Mouse (Mus musculus) G1E-ER4 (cell line): Measurements from ENCODE around the gene Gin1. TPM values are rescaled to one million over a fixed set of nuclear protein-coding genes. Genes with fewer than 3 reads are reported as not detected.

Source experiments
- GATA1 ChIP-seq: IDR thresholded peaks from one replicate; pipeline ENCODE4 v1.8.0; 2012; ENCODE audit warnings: low read length, inconsistent platforms
- polyA plus RNA-seq: library from polyadenylated mRNA; stranded (reverse); fragments of >175 nt; gene quantifications from 2 replicates; pipeline ENCODE4 v1.2.3, GENCODE M21; 2012

Gin1 gene
- 2.1 TPM in 2 replicates for polyA plus RNA-seq

DNA sequence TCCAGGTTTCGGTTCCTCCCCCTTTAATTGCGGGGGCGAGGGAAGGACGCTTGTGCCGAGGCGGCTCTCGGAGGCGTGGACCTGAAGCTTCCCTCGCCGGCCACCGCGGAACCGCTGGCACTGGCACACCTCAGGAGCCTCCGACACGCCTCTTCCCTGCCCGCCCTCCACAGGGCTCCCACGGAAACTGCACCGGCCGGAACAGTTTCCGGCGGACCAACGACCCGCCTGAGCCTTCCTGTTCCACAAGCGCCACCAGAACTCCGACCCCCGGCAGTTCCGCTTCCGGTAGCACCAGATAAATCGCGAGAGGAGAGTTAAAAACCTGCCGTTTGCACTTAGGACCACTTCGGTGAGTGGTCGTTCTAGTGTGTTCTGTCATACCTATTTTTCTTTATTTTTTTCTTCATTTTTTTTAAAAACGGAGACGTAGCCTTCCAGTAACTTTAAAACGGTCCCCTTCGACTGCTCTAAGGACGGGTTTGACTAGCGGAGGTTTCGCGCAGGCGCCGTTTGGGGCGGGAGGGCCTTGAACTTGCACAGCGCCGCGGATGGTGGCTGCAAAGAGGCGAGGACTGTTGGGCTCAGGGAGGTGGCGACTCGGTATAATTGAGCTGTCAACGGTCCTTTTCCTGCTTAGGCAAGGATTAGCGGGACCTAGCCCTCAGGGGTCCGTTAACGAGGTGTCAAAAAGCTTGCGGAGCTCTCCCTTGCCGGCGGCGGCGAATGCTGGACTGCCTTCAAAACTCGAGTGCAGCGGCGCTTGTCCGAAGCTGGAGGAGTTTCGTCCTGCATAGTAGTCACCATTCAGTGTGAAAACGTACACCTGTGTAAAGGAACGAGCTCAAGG is at the start of gene Gin1, which contains the start of gene Ppip5k2:
Gene Gin1, plus strand, starts transcription at position 269 of the 850 bp plus-strand sequence.
Gene Ppip5k2, minus strand, starts transcription at position 508 of the 850 bp plus-strand sequence.
- TF ChIP-seq GATA1, result no peak

DNA sequence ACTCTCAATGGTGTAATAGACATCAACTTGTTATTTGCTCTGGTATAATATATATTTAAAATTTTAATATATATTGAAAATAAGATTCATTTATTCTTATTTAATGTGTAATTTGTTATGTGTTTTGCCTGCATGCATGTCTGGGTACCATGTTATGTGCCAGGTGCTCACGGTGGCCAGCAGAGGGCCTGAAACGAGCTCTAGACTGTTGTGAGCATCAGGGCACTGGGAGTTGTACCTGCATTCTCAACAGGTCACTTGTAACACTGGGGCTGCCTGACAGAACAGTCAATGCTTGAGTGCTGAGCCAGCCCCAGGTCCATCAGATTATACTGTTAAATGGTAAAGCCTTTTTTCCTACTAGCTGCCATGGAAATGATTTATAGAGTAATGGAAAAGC is 43.2 kb upstream of the Gin1 start:
- TF ChIP-seq GATA1, result no peak

DNA sequence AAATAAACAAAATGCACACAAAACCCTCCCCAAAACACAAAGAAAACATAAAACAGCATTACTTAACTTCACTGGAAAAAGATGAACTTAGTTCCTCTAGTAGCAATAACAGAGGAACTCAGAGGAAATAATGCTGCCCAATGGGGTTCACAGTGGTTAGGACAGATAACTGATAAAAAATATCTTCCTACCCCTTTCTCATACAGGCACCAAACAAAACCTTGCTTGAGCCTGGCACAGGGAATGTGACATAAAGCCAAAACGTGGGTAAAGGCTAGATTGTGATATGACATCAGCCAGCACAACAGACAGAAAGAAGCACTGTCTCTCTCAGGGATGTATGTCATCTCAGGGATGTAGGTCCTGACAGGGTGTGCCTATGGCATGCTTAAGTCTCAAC is 40.6 kb upstream of the Gin1 start:
- no peak for TF ChIP-seq GATA1

DNA sequence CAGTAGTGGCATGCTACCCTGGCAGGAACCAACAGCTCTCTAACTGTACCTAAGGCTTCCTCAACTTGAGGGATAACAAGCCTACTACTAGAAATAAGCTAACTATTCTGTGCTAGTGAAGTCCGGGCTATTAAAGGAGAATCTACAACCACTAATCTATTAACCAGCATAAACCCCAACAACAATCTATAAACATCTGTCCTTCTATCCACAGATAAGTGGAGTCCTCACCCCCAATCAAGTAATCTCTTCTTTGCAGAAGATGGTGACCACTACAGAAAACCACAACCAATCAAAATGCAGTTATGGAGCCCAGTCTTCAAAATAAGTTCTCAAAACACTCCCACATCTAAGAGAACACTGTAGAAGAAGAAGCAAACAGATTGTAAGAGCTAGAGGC is 26.9 kb upstream of the Gin1 start:
- peak; percentile 94 for TF ChIP-seq GATA1

DNA sequence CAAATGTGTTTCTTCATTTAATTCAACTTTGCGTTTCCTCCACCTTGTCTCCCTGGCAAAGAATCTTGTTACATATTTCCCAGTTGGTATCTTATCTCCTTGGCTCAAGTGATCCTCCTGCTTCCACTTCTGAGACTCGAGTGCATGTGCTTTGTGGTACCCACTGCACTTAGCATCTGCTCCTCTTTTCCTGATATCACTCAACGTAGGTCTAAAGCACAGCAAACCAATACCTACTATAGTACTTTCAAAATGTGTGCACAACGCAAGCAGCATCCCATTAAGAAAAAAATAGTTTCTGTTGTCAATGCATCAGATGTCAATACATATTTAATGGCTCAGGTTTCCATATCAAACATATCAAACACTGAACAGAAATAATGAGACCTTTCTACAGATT is 24.3 kb upstream of the Gin1 start:
- TF ChIP-seq GATA1, result no peak

DNA sequence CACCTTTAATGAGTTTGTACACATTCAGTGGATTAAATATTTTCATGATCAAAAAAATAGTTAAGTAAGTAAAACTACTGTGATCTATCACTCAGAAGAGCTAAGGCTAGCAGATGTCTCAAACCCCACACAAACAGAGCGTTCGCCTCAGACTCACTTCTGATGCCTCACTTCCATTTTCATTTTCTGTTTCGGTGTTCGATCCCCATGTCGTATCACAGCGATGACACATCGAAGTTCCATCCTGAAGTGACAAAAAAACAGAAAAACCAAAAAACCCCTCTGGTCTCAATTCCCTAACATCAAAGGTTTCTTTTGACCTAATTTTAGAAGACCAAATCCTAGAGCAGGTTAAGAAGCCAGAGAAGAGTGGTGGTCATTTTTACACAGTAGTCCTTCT is 23.7 kb upstream of the Gin1 start:
- TF ChIP-seq GATA1, result no peak

DNA sequence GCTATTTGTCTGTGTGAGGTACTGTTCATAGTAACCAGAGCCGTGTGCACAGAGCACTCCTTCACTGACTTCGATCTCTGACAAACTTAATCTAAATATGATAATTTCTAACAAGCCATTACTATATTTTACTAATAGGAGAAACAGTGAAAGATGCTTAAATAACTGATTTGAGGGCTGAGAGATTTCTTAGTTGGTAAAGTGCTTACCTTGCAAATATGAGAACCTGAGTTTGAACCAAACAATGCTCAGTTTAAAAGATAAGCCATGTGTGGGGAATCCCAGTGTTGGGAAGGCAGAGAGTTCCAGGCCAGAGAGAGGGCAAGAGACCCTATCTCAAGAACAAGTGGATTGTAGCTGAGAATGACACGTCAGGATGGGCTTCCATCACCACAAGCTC is 21.8 kb upstream of the Gin1 start:
- TF ChIP-seq GATA1, result no peak

DNA sequence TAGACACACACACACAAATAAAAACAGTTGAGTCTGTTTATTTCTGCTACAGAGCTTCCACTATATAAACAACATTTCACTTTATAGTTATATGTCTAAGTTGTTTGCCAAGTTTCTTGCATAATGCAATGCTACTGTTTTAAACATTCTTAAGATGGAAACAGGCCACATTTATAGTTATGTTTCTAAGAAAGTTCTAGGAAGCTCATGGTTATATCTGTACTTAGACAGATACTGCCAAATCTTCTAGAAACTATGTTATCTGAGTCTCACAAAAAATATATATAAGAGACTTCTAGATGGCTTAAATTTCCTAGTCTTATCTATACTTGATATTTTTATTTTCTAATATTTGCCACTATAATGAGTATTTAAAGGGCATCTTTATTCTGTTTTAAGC is 16.8 kb upstream of the Gin1 start:
- no peak for TF ChIP-seq GATA1

DNA sequence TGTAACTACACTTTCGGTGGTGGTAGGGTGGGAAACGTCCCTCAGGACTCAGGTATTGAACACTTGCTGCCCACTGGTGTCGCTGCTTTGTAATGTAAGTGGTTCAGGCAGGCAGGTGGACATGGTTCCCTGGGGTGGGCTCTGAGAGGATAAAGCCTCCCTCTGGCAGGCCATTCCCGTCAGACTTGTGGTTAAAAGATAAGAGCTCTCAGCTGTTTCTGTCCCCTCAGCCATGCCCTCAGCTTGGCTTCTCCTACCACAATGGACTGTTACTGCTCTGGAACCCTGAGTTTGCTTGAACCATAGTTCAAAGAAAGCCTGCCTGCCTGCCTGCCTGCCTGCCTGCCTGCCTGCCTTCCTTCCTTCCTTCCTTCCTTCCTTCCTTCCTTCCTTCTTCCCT is 15.6 kb upstream of the Gin1 start:
- no peak for TF ChIP-seq GATA1

DNA sequence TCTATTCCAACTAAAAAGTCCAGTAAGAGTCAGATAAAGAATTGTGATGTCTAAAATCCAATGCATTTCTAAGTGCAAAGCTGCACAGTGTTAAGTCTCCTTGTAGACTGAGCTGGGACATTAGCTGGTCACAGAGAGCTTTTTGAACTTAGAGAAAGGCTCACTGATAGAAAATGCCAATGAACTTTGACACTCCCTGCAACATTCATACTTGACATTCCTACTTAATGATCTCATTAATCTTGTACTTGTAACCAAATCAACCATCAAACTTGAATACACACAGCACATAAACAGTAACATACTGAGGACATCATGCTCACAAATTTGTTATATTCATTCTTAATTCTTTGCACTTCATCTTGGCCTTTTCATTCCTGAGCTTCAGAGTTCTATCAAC is 10.1 kb upstream of the Gin1 start:
- TF ChIP-seq GATA1, result no peak

DNA sequence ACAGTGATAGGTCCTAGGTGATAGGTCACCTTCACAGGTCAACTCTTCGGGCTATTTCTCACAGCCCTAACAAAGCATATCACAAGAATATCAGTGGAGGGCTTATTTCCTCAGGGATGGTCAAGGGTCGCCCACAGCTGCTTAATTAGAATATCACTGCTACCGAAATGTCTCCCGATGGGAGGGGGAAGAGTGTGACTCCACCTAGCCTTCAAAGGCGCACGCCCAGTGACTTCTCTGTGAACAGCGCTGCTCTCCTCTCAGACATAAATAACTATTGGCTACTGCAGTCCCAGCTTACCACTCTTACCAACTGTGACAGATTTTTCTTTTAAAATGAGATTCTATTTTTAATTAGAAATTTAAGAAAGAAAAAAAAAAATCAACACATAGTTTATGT is 9.4 kb upstream of the Gin1 start:
- no peak for TF ChIP-seq GATA1

DNA sequence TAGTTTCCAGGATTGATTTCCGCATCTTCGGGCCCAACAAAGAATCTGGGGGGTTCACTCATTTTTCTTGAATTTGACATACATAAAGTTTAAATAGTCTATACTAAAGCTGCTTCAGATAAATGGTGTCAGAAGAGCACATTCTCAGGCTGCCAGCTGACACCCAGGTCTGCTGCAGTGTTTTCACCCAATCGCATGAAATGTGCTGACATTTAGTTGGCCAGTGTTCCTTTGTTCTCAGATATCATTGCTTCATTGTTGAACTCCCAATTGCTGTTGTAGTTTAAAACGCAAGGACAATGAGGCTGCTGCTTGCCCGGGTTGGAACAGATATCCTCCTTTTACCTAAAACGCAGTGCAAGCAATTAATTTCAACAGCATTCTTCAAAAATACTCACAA is 8.5 kb upstream of the Gin1 start:
- no peak for TF ChIP-seq GATA1

DNA sequence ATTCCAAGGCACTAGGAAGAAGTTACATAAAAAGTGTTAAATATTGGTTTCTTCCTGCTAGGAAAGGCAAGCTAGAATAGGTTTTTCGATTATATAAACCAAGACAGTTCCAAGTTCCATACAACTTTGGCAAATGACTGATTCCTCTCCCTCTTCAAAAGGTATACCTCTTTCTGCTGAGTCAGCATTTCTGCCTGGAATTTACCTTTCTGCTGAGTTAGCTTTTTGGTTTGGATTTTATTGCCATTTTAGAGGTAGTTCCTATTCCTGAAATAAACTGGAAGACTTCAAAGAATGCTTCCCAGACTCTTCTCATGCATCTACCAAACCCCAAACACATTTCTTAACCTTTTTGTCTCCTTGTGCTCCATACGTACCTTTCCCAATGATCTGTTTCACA is 1.9 kb upstream of the Gin1 start:
- TF ChIP-seq GATA1, result no peak

DNA sequence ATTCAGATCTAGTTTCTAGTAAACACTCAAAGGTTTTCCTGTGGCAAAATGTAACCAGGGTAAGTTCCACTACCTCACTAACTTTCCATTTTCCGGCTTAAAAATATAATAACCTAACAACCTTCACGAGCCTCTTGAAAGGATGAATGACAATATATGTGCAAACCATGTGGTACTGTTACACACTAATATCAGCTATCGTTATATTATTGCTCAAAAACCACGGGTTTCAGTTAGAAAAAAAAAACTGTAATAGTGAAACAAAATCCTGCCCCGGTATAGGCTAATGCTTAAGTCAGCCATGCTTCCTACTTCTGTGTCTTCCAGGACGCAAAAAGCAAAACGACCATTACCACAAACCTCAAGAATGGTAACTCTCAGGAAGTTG is 1.1 kb upstream of the Gin1 start:
- TF ChIP-seq GATA1, result no peak

DNA sequence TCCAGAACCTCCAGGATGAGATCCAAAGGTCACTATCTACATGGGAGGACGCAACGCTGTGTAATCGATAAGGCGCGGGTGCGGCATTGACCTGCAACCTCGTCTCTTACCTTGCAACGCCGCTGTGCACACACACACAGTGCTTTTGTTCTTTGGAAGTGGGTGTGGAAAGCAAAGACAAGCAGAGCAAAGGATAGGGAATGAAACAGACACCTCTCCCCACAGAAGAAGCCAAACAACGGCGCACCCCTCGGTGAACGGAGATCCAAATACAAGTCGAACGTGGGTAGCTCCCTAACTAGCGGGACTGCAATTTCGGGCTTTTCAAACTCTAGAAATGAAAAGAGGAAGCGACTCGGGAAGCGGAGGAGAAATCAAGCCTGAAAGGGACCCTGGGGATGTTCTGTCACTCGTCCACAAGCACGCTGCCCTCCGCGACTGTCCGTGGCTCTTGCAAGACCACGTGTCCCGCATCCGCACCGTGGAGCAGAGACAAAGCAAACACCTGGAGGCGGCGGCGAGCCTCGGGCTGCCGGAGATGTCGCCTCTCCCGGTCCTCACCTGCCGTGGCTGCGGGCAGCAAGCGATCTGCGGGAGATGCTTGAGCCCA is 573 bp upstream of the Gin1 start:
- TF ChIP-seq GATA1, result no peak

DNA sequence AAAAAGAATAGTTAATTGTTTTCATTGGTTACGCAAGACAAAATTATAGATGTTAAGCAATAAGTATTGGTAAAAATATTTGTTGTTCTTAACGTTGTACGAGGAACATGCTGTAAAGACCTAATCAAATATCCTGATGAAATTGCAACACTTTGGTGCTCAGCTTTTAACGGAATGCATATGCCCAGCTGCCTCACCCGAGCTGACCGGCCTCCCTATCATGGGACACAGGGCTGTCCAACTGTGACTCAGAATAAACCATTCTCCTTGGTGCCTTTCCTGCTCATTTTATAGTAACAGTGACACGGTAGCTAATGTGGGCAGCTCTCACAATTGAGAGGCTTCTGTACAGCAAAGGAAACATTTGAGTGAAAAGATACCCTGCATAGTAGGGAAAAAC is 1.1 kb downstream of the Gin1 start:
- no peak for TF ChIP-seq GATA1

DNA sequence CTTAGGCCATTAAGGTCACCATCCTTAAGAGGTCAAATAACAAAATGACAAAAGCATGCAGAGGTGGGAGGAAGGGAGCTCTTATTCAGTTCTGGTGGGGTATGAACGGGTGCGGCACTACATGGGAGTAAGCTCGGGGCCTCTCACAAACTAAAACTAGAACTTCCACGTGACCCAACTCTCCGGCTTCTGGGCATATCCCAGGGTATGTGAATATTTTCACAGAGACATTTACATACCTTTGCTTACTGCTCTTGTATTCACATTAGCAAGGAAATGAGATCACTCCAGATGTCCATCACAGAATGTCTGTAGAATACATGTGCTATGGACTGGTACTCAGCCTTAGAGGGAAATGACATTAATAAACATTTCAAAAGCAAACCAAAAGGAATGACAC is 1.8 kb downstream of the Gin1 start:
- TF ChIP-seq GATA1, result no peak
